Mouse (Mus musculus): ENCODE data around the gene Gm10985. TPM values are rescaled to one million over a fixed set of nuclear protein-coding genes. Genes with fewer than 3 reads are reported as not detected.

Gm10985 gene
- polyA plus RNA-seq, 1 experiment from 2014 or later = not detected

- no peak for ATAC-seq
- no peak overlapping the region for H3K27ac ChIP-seq (ENCODE audit: low read depth, low read length)
- WGBS = 25% methylated on average over 1 of the region's 1 CpGs
- no peak overlapping the region for H3K9ac ChIP-seq (ENCODE audit: low read depth, low read length)
- no peaks in the 10 kb centered on the region for H3K27me3 ChIP-seq (replicated peaks; ENCODE audit: control insufficient read depth, insufficient read depth, low read length)
- no peak overlapping the region for H3K4me2 ChIP-seq (replicated peaks; ENCODE audit: low read depth)
- TF ChIP-seq CTCF (IDR thresholded peaks at IDR 0.05; ENCODE audit: low read depth) = no peak
- no peaks in the 10 kb centered on the region for H3K36me3 ChIP-seq (ENCODE audit: control insufficient read depth, insufficient read depth)
- no peaks in the 10 kb centered on the region for H3K4me1 ChIP-seq (replicated peaks; ENCODE audit: control insufficient read depth, insufficient read depth, low read length)
- no peaks in the 10 kb centered on the region for H3K9me3 ChIP-seq (ENCODE audit: control insufficient read depth)
- no peak overlapping the region for H3K4me3 ChIP-seq (ENCODE audit: low read depth, low read length)
Measured at GRCm38 (mm10) chr3:53869263-53869662, 24.4 kb downstream of the Gm10985 start.

- no peak overlapping the region for H3K27ac ChIP-seq (ENCODE audit: low read depth, low read length)
- WGBS = 75% methylated on average over 6 of the region's 6 CpGs
- H3K27me3 ChIP-seq (replicated peaks; ENCODE audit: control insufficient read depth, insufficient read depth, low read length) = no peaks in the 10 kb centered on the region
- H3K4me3 ChIP-seq (ENCODE audit: low read depth, low read length) = no peak overlapping the region
- H3K9ac ChIP-seq (ENCODE audit: low read depth, low read length) = no peak overlapping the region
- H3K4me2 ChIP-seq (replicated peaks; ENCODE audit: low read depth) = no peak overlapping the region
- H3K9me3 ChIP-seq (ENCODE audit: control insufficient read depth) = no peaks in the 10 kb centered on the region
- no peak for ATAC-seq
- no peaks in the 10 kb centered on the region for H3K4me1 ChIP-seq (replicated peaks; ENCODE audit: control insufficient read depth, insufficient read depth, low read length)
- no peaks in the 10 kb centered on the region for H3K36me3 ChIP-seq (ENCODE audit: control insufficient read depth, insufficient read depth)
- TF ChIP-seq CTCF (IDR thresholded peaks at IDR 0.05; ENCODE audit: low read depth) = no peak
Measured at GRCm38 (mm10) chr3:53870482-53870881, 25.6 kb downstream of the Gm10985 start.

GRCm38 (mm10) chr3:53871596-53871995 lies 26.7 kb downstream of the Gm10985 start:
- H3K27ac ChIP-seq (ENCODE audit: low read depth, low read length) = no peak overlapping the region
- no peaks in the 10 kb centered on the region for H3K4me1 ChIP-seq (replicated peaks; ENCODE audit: control insufficient read depth, insufficient read depth, low read length)
- no peaks in the 10 kb centered on the region for H3K27me3 ChIP-seq (replicated peaks; ENCODE audit: control insufficient read depth, insufficient read depth, low read length)
- no peaks in the 10 kb centered on the region for H3K9me3 ChIP-seq (ENCODE audit: control insufficient read depth)
- no peak overlapping the region for H3K9ac ChIP-seq (ENCODE audit: low read depth, low read length)
- no peaks in the 10 kb centered on the region for H3K36me3 ChIP-seq (ENCODE audit: control insufficient read depth, insufficient read depth)
- H3K4me3 ChIP-seq (ENCODE audit: low read depth, low read length) = no peak overlapping the region
- ATAC-seq = no peak
- no peak for TF ChIP-seq CTCF (IDR thresholded peaks at IDR 0.05; ENCODE audit: low read depth)
- 92% methylated on average over 1 of the region's 1 CpGs for WGBS
- H3K4me2 ChIP-seq (replicated peaks; ENCODE audit: low read depth) = no peak overlapping the region

- WGBS = 74% methylated on average over 12 of the region's 12 CpGs
Measured at GRCm38 (mm10) chr3:53890619-53891540, 46.0 kb downstream of the Gm10985 start.

More at GRCm38 (mm10) chr3:53890619-53891540, 46.0 kb downstream of the Gm10985 start:
- Histone ChIP-seq H3K9ac (ENCODE audit: low read depth, low read length) (no peak overlapping the region), H3K27me3 (replicated peaks; ENCODE audit: control insufficient read depth, insufficient read depth, low read length) (no peaks in the 10 kb centered on the region), H3K27ac (ENCODE audit: low read depth, low read length) (no peak overlapping the region), H3K9me3 (ENCODE audit: control insufficient read depth) (peaks cover 11% of the 10 kb centered on the region), H3K4me1 (replicated peaks; ENCODE audit: control insufficient read depth, insufficient read depth, low read length) (no peaks in the 10 kb centered on the region), H3K4me2 (replicated peaks; ENCODE audit: low read depth) (no peak overlapping the region), H3K36me3 (ENCODE audit: control insufficient read depth, insufficient read depth) (no peaks in the 10 kb centered on the region), H3K4me3 (ENCODE audit: low read depth, low read length) (no peak overlapping the region)
- ATAC-seq = no peak
- TF ChIP-seq CTCF (IDR thresholded peaks at IDR 0.05; ENCODE audit: low read depth) = no peak

Other genes starting within 250 kb of the Gm10985 start
- gene Frem2, start 187.7 kb upstream of the Gm10985 start, polyA plus RNA-seq (2015; fragmentation: Nextera tagmentation; extraction: Ambion mirVana) = 2.8 and 3.1 TPM in 2 replicates
- 140 and 145 TPM in 2 replicates for gene Ufm1, start 18.7 kb downstream of the Gm10985 start, polyA plus RNA-seq (2015; fragmentation: Nextera tagmentation; extraction: Ambion mirVana)